Mouse (Mus musculus) bone marrow, adult 2 months (tissue): ENCODE results near the gene Cys1.

Experiments used
- CTCF ChIP-seq: fragments of 200-500 bp; IDR thresholded peaks from 2 replicates; pipeline ENCODE4 v1.5.1; 2011; ENCODE audit warnings: low read length, control low read depth; ENCODE audit not compliant: control insufficient read depth, insufficient read depth
- POLR2A ChIP-seq: fragments of 200-500 bp; IDR thresholded peaks from 2 replicates; pipeline ENCODE4 v1.6.1; 2011; ENCODE audit warnings: low read depth, mild to moderate bottlenecking, control low read depth, low read length, borderline replicate concordance; ENCODE audit not compliant: control insufficient read depth

- no peak for TF ChIP-seq POLR2A
- TF ChIP-seq CTCF = peak; percentile 96
Observed at GRCm38 (mm10) chr12:24696500-24697483, 15.2 kb upstream of the Cys1 start.
